Mouse (Mus musculus) lung, postnatal 25 days (tissue): ENCODE measurements around the gene R3hdml.
"Not testable (repeated sequence)": the region's sequence is repeated elsewhere in the genome, so short reads cannot be mapped to it uniquely, and the experiment has no call there.

Experiments used
- DNase-seq: peaks from one replicate; pipeline ENCODE4 v3.0.0; 2022; ENCODE audit warnings: low spot score

The R3hdml gene

DNA sequence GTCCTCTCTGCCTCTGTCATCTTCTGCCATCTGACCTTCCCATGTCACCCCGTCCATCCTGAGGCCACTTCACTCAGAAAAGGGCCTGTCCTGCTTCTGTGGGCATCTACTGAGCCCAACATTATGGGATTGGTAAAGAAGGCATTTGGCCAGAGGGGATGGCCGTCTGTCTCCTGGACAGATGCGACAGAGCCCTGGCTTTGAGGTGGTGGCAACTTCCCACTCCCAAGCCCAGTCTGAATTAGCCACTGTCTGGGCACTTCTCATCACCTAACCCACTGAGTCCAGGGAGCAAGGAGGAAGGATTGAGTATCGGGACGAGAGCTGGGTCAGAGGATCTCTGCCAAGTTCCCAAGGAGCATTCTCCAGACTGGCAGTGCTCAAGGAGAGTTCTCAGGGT is at the start of gene R3hdml:
Gene R3hdml (plus strand): TSS at position 301 of the 400 bp plus-strand sequence.
- no peak for DNase-seq

DNA sequence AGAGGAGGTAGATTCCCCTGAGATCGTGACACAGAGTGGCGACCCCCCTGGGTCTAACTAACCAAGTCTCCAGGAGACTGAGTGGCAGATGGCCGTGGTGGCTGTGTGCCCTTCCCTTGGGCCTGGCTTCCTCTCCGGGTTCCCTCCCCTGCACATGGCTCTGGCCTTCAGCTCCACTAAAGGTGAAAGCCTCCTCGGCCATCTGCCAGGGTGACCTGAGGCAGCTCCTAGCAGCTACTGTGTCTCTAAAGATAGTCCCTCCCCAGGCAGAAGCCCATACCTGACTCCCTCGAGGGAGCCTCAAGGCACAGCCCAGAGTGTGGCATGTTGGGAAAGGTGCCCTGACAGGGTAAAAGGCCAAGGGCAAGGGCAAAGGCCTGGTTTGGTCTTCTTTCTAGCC is 48.6 kb upstream of the R3hdml start:
- no peak for DNase-seq

DNA sequence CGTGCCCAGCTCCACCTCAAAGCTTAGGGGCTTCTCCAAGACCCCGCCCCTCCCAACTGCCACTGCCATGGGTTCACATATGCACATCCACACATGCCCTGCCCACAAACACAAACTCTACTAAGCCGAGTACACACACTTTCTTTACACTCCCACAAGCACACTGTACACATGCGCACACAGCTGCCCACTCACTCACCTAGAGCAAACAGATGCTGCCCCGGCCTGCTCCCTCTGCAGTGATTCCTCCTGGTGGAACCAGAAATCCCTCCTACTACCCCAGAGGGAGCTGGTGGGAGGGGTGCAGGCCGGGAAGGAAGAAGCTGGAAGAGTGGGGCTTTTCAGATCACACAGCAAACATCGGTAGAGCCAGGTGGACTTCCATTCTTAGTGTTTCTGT is 48.1 kb upstream of the R3hdml start:
- no peak for DNase-seq

DNA sequence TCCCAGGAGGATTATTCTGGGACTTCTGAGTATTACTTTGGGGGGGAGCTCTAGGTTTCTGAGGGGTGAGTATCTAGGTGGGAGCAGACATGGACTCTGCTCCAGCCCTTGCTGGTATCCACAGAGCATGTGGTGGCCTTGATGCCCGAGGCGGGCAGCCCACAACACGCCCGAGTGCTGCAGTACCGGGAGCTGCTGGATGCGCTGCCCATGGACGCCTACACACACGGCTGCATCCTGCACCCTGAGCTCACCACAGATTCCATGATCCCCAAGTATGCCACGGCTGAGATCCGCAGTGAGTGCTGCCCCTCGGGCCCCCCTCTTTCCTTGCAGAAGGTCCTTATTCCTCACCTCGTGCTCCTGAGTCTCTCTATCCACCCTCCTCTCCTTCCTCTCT is 44.7 kb upstream of the R3hdml start:
- no peak for DNase-seq

DNA sequence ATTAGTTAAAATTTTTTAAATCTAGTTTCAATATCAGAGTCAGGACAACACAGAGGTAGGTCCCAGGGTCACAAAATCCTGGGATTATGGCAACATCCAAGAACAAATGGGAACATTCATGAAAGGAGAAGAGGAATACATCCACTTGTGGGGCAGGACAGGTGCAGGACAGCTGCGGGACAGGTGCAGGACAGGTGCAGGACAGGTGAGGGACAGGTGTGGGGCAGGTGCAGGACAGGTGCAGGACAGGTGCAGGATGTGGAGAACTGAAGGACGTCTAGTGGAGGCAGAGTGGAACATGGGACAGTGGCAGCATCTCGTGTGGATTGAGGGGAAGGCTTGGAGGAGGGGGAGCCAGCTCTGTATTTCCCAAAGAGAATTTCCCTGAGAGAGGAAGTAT is 42.8 kb upstream of the R3hdml start:
- no peak for DNase-seq

DNA sequence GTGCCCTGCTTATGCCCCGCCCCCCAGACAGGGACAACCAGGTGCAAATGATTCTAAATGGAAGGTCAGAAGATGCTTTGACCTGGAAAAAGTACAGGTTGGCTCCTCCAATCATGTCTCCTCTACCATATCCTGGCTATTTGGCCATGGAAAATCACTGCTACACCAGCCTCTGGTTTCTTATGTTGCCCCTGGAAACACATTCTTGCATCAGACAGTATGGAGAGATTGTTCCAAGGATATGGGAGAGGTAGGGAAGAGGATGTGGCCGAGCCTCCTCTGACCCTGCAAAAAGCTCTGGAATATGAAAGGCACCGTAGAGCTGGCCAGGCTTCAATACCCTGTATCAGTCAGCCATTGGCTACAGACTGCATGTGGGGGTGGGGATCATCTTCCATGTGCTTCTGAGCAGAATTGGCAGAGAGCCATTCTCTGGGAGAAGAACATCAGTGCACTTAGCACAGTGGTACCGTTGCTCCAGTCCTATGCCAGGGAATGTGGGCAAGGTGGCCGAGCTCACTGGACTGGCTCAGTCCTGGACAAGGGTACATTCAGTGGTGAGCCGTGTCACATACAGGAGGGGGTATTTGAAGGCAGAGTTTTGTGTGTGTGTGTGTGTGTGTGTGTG is 41.3 kb upstream of the R3hdml start:
- DNase-seq, result no peak

DNA sequence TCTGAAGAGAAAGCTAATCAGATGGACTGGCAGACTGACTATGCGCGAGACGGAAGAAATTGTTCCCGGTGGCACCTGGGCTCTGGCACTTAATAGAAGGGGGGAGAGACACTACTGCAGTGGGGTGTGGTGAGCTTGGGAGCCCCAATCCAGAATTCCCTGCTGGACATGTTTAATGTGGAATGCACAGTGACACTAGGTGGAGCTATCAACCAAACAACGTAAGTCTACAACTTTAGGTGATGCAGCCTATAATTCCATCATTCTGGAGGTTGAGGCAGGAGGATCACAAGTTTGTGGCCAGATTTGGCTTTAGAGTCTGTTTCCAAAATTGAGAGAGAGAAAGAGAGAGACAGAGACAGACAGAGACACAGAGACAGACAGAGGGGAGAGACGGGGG is 39.4 kb upstream of the R3hdml start:
- DNase-seq, result no peak

DNA sequence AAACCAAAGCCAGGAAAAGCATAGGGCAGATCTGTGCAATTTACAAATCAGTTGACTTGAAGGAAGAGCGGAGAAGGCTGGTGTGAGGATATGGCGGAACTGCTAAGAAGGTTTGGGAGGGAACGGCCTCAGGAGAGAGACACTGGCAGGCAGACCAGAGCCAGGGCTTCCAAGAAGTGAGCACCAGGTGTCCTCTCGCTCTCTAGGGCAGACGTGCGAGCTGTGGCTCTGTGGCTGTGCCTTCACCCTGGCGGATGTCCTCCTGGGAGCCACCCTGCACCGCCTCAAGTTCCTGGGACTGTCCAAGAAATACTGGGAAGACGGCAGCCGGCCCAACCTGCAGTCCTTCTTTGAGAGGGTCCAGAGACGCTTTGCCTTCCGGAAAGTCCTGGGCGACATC is 38.7 kb upstream of the R3hdml start:
- no peak for DNase-seq

DNA sequence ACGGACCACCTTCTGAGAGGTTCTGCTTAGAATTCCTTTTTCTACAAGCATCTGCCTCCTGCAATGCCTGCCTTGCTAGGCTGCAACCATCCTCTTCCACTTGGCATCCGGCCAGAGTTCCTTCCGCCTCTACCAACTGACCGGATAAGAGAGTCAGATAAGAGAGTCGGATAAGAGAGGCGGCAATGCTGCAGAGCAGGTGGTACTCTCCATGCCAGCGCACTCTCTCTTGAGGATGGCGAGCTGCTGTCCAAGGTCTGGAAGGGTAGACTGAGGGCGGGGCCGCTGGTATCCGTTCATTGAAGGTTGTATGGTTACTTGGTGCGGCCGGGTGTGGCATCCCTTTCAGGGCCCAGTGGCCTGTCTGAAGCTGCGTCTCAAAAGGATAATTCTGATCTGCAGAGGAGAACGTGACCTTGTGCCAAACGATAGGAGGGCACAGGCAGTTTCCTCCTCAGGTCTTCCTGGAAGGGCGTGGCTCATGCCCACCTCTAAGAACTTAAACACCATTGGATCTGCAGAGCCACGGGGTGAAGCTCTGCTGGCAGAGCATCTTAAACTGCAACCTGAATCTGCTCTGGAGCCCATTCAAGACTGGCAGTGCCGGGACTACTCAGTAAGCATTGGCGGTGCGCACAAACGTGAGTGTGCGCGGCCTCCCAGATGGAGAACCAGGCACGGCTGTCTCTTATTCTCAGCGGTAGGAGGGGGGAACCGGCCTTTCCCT is 33.4 kb upstream of the R3hdml start:
- no peak for DNase-seq

DNA sequence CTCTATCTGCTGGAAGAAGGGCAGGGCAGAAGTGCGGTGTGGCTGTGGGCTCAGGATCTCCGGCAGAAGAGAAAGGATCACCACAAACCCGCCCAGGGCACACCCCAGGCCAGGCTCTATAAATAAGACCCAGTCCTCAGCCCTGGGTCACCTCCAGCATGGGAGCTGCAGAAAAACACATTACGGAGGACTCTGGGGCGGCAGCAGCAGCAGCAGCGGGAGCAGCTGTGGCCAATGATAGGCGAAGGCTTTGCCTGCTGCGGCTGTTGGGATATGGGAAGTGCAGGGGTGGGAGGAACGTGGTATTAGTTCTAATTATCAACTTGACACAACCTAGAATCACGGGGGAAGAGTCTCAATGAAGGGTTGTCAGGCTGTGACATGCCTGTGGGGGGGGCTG is 32.7 kb upstream of the R3hdml start:
- no peak for DNase-seq

DNA sequence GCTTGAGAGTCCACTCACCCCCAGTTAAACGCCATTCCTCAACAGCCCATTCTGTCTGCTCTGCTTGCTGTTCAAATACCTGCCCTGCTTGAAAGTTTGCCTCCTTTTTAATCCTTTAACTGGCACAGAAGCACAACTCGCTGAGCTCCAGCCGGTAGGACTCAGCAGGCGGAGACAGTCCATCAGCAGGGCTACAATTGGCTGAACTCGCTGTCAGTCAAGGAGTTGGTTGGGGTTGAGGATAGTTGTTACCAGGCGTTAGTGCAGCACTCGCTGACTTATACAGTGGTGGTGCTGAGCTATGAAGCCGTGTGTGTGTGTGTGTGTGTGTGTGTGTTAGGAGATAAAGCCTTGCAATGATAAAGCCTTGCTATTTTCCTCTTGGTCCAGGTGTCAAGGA is 31.5 kb upstream of the R3hdml start:
- DNase-seq, result no peak

DNA sequence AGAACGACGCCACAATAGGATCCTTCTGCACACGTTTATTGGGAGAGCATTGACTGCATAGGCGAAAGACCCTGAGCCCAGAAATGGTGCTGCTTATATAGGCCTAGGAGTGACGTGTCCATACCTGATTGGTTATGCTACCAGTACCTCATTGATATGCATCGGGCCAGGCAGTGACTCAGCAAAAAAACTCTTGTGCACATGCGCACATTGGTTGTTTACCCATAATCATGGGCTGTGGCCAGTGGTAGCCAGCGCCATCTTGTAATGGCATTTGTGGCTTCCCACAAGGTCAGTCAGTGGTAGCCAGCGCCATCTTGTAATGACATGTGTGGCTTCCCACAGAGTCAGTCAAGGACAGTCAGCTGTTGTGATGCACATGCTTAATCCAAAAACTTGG is 30.8 kb upstream of the R3hdml start:
- DNase-seq, result not testable (repeated sequence)

DNA sequence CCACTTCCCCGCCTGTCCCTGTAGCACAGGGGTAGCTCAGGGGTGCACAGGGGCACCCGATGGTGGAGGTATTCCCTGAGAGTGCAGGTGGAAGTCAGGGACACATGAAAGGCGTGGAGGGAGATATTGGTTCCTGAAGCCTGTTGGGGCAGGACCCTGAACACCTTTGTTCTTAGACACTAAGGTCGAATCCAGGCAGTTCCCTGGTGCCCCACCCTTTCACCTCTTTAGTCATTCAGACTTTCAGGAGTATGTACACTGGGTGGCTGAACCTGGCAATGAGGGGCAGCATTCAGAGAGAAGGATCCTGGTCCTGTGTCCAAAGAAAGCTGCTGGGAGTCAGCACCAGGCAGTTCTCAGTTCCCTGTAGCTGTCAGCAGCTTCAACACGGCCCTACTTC is 29.7 kb upstream of the R3hdml start:
- no peak for DNase-seq

DNA sequence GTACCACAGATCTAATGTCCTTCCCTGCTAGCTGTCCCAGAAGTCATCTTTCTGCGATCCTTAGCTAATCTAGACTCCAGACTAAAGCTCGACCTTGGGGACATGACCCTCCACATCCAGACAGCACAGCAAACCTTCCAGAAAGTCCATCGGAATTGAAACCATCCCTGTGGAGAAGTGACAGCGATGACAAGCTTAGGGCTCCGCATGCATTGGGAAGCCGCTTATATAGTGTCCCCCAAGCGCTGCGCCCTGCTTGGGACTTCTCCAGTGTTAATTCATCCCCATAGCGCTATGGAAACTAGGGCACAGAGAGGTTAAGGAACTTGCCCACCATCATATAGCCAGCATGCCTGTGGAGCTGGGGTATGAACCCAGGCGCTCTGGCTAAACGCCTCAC is 29.3 kb upstream of the R3hdml start:
- DNase-seq, result no peak

DNA sequence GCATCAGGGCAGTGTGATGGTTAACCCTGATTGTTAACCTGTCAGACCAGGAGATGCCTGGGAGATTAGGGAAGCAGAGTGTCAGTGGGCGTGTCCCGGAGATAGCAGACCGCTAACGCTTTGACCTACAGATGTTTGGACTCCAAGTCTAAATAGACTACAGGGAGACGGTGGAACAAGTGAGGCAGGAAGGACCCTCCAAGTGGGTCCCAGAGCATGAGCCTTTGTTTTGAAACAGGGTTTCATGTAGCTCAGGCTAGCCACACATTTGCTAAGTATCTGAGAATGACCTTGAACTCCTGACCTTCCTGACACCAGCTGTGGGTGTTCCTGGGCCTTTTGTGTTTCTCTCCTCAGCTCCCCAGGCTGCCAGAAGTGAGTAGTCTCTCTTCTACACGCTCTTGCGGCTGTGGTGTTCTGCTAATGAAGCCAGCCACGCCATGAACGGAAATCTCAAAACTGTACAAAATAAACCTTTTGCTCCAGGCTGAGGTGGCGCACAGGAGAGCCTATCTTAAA is 28.8 kb upstream of the R3hdml start:
- DNase-seq, result no peak

DNA sequence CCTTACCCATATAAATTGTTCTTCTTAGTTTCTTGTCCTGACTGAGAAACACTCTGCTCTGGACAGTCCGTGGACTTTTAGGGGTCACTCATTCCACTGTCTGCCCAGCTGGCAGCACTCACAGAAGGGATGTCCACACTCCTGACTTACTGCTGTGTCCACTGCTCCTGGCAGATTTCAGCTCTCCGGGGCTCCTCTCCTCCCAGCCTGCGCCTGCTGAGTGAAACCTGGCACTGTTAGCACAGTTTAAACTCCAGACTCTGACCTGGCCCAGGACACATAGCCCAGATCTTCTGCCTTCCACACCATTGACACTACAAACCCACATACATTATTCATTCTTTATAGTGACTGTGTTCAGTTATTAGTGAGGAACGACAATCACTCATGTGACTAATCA is 28.1 kb upstream of the R3hdml start:
- DNase-seq, result no peak

DNA sequence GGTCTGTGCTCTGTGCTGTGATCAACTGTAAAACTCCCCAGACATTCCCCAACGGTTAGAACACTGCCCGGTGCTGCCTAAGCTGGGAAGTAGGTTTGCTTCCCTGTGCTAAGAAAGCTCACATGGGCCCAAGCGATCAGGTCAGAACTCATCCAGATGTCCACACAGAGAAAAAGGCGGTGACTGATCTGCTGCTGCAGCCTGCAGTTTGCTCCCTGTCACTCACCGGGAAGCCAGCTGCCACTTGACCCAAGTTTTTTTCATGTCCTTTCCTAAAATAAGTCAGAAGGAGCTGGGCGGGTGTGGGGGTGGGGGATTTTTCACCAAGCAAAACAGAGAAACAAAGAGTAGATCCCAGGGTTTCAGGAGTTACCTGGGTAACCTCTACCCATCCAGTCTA is 27.6 kb upstream of the R3hdml start:
- no peak for DNase-seq

DNA sequence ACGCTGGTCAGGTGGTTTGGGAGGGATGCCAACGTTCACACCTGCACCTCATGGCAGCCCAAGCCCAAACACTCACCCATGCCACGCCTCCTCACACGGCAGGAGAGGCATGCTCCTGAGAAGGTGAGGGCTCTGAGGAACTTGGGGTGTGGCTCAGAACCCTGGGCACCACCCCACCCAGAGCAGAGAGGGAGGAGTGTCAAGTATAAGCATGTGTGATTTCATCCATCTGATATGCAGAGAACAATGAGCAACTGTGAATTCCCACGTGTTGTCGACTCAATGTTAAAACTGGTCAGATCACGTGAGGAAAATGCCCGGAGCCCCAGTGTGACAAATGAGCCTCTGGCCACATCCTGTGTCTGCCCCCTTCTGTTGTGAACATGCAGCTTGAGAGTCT is 25.3 kb upstream of the R3hdml start:
- peak; percentile 60 for DNase-seq

DNA sequence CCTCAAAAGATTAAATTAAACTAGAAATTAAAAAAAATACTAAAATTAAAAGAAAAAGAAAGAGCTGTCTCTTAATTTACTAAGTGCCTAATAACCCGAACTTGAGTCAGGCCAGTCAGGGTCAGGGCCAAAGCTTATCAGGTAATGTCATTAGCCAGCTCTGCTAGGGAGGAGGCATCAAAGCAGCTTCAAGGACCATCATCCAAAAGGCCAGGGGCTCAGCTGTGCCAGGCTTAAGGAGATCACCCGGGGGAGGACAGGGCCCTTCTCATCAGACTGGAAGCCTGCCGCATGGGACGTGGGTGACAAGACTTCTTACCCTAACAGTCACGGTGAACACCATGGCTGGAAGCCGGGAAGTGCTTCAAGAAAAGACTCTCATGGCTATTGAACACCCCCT is 24.5 kb upstream of the R3hdml start:
- no peak for DNase-seq

DNA sequence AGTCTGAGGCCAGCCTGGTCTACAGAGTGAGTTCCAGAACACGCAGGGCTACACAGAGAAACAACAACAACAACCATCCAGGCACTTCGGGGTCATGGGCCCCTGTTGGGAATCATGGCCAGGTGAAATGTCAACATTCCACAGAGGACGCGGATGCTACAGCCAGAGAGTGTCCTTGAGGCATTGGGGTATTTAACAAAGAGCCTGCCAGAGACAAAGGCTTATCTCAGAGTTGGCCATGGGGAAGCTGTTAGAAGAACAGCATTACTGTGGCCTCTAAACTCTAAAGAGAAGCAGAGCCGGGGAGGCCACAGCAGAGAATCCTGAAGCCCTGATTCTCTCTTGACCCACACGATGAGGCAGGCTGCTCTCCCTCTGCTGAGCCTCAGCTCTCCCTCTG is 23.3 kb upstream of the R3hdml start:
- no peak for DNase-seq

DNA sequence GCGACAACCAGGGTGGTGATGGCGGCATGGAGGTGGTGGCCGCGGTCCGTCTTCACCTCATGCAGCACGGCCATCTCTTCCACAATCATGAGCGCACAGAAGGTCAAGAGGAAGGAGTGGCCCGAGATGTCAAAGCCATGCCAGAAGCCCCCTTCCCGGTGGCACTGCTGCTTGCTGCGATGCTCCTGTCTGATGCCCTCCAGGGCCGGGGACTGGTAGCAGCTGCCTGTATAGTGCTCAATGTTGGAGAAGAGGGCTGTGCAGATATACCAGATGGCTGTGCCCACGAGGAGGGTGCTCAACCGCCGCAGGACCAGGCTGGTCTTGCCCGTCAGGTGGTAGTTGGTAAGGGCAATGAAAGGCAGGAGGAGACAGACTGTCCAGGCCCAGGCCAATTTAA is 22.4 kb upstream of the R3hdml start:
- DNase-seq, result no peak

DNA sequence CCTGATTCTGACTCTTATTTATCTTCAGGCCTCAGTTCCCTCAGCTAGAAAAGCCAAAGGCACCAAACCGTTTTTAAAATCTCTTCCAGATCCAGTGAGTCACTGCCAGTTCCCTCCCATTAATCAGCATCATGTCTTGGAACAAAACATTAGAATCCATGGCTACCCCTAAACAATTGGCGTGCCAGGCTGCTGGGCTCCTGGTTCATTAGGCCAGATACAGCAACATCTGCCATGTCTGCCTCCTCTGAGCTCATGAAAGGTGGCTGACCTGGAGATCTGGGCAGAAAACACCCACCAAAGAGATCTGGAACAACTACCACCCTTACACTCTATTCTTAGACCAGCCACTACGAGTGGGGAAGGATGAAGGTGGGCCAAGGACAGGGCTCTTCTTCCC is 21.0 kb upstream of the R3hdml start:
- no peak for DNase-seq

DNA sequence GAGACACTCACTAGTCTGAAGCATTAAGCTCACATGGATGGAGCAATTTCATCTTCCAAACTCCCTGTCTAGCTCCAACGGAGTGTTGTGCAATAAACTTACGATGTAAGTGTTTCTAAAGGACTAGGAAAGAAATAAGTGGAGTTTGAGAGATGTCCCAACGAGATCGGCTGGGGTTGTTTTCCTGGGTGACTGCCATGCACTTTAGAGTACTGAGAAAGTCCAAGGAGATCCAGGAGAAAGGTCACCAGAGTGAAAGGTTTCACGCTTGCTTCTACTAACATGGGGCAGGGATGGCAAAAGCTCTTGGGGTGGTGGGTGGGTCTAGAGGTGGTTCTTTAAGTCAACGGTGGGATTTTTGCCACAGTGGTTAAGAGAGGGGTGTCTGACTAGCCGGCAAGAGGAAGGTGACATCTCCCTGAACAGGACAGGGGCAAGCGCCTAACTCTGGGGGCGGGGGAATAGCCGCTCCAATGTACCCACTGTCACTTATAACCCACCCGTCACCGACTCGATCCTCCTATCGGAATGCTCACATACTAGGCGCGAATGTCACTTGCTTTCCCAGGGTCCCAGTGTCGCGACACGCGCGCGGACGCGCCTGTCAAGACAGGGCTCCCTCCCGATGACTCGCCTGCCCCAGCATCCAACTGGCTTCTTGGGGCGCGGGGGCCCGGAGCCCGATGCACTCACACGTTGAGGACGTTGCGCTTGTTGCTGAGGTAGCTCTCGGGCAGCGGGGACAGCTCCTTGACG is 20.2 kb upstream of the R3hdml start:
- peak; percentile 78 for DNase-seq
